Mouse (Mus musculus) cerebellum, adult (tissue): ENCODE measurements around the gene Tbx15.
A peak's percentile ranks its signal among the peaks of the same experiment; 100 is the strongest.

Experiments used
- ATAC-seq: cut with Nextera tagmentation; 2 replicates; pipeline ENCODE4 v1.9.2; 2017; ENCODE audit warnings: mild to moderate bottlenecking, moderate library complexity, mixed read lengths; ENCODE audit not compliant: insufficient number of reproducible peaks, low FRiP score, low TSS enrichment

The Tbx15 gene

DNA sequence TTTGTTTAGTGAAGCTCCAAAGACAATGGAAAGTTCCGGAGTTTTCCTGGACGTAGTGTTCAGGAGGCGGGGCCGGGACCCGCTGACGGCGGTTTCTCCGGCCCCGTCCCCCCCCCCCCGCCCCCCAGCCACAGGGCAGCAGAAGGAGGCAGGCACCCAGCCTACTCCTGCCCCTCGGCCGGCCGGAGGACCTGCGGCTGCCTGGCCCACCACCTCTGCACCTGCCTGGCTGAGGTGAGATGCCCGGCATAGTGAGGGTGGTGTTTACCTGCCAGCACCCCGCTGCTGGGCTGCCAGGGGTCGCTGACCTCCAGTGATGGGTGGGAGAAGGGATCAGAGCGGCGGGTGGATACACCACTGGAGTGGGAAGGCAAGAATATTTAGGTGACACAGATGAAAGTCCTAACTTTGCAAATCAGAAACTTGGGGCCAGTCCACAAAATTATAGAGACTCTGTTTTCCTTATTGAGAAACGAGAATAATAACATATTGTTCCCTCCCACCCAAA is at the start of gene Tbx15:
Tbx15 (plus strand) TSS at position 169 of the 508 bp plus-strand sequence.
- no peak for ATAC-seq

DNA sequence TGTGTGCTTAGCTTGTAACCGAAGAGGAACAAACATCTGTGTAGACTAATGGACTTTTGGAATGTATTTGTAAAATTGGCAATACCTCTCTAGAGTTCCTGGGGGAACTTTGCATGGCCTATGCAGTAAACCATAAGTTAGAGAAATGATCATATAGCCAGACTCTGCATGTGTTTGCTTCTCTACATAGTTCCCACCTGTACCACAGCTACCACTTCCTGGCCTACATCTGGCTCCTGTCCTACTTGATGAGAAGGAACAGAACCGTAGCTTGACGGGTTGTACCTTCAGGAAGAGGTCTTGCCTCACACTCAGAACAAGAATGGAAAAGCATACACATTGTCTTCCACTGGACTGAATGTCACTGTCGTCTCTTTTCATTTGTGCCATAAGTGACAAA is 46.6 kb upstream of the Tbx15 start:
- ATAC-seq = no peak

DNA sequence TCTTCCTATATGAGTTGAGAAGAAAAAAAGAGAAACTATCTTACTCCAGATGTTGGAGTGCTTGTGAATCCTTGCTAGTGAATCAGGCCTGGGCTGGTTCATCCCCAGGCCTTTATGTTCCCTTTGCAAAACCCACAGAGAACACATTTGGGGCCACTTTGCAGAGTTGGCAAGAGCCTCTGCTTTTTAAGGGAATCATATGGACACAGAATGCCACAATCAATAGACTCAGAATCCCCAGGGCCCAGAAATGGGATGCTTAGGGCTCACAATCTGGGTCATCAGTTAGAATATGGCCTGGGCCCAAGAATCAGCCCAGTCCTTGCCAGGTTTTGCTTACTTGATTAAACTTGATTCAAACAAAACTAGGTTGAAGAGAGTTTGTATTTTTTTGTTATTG is 36.9 kb upstream of the Tbx15 start:
- ATAC-seq = no peak

DNA sequence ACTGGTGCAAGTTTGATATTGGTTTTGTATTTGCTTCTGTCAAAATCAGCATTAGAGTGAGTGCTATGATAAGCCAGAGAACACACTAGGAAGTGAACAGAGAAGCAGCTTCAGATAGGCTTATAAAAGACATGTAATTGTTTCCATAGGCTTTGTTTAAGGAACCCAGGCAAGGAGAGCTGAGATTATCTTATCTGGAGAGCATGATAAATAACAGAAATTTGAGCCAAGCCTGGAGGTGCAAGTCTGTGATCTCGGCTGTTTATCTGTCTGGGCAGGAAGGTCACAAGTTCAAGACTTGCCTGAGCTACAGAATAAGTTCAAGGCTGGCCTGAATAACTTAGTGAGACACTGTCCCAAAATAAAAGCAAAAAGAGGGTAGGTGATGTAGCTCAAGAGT is 31.8 kb upstream of the Tbx15 start:
- ATAC-seq = no peak

DNA sequence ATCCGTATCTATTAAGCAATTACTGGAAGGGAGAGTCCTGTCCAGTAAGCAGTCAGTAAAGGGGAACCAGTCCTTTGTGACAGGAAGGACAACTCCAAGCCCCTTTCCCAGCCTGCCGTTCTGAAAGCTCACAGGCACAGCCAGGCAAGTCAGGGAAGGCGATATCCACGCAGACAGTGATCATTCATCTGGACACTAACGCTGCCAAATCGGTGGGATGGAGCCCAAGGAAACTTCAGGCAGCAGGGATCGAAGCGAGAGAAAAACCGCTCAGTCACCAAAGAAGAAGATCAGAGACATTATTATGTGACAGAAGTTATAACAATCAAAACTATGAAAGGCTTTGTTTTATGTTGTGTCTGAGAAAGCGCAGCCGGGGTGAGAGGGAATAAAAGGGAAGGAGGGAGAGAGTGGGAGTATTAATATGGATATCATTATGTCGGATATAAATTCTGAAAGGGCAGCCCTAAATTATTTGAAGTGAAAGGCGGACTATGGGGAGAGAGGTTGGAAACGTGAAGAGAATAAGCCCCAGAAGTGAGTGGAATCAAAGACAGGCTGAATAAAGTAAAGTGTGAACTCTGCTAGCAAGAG is 29.0 kb upstream of the Tbx15 start:
- ATAC-seq = no peak

DNA sequence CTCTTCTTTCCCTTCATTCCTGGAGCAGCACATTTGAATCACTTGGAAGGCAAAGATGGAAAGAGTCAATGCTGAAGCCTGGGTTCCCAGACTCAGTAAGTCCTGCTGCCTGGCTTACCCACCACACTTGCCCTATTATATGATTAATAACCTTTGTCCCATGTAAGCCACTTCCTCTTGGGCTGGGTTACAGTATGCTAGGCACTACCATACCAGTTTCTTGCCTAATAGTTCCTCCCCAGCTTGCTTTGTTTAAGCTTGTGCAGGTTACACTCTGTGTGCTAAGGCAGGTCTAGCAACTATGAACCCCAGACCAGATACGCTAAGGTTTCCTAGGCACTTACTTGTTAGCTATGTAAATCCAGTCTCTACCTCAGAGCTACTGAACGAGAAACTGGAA is 12.4 kb upstream of the Tbx15 start:
- ATAC-seq = no peak

DNA sequence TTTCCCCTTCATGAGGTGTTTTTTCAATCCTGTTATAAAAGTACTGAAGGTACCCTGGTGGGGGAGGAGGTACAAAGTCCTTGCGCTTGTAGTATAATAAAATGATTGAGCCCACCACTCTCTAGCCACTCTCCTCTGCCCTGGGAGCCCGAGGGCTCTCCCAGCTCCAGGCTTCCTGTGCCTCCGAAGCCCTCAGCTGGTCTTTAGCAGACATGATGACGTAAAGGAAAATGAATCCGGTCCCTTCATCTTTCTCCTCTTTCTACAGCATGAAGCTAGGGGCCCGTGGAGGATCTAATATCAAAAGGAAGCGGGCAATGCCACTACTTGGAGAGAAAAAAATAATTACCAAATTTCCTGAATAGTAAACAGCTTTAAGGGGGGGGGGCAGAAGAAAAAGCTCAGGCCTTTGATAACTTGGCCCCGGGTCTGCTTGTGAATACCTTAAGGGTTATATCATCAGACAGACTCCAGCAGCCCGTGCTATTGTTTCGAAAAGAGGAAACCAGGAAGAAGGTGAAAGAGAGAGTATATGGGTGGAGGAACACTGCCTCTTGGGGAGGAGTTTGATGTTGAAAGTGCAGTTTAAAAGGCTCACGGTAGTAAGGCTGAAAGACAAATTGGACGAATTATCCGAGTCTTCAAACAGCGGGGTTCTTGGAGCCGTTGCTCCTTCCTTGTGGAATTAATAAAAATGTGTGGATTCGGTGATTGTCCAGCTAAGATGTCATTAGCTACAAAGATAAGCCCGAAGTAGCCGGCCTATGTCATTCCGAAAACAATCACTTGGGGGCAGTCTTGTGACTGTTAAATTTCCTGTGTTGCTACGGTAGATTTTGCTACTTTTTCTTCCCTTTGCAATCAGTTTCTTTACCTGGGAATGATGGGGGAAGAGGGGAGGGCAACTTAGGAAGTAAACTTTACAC is 6.5 kb upstream of the Tbx15 start:
- peak; percentile 39; the same call in 1 of the 2 replicates for ATAC-seq

DNA sequence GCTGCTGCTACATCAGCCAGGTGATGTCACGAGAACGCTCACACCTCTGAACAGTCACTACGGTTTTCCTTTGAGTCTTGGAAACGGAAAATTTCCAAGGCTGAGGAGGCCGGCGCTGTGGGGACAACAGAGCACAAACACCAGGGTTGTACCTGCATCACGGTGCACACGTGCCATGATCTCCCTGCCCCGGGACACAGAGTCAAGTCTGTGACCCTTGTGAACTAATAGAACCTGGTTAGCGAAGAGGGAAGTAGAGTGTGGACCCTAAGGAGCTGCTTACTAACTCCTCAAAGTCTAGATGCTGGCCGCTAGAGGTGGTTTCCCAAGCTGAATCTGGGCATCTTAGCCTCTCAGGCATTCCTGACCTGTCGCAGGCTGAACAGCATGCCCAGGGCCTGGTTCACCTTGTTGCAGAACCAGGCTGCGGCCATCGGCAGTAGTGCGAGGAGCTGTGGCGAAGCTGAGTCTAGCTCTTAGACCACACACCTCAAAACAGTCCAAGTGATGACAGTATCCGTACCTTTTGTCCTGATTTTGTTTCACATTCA is 5.8 kb upstream of the Tbx15 start:
- ATAC-seq = 0 out of 2 replicates have a peak, but pooled peaks have one; percentile 24

DNA sequence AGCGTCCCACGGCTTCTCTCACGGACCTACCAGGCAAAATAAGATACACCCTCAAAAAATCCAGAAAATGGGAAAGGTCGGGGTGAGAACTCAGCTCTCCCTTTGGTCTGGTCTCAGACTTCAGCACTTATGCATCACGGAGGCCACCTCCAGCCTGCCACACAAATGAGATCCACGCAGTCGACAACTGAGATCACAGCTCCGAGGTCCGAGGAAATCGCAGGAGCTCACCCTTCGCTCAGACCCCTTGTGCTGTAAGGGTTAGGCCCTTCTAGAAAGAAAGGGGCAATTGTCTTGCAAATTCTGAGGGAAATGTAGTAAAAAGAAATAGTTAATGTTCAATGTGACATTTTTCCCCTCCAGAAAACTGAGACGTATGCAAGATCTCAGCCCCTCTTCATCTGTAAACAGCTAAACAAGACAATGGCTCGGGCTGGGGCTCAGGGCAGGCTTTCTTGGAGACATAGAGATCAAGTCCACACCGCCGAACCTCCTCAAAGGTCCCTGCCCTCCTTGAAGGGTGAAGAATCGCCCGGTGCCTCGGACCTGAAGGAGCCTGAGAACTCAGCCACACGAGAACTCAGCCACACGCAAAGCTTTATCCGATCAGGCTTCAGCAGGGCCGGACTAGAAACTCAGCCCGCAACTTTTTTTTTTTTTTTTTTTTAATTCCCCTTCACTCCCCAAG is 4.9 kb upstream of the Tbx15 start:
- no peak for ATAC-seq

DNA sequence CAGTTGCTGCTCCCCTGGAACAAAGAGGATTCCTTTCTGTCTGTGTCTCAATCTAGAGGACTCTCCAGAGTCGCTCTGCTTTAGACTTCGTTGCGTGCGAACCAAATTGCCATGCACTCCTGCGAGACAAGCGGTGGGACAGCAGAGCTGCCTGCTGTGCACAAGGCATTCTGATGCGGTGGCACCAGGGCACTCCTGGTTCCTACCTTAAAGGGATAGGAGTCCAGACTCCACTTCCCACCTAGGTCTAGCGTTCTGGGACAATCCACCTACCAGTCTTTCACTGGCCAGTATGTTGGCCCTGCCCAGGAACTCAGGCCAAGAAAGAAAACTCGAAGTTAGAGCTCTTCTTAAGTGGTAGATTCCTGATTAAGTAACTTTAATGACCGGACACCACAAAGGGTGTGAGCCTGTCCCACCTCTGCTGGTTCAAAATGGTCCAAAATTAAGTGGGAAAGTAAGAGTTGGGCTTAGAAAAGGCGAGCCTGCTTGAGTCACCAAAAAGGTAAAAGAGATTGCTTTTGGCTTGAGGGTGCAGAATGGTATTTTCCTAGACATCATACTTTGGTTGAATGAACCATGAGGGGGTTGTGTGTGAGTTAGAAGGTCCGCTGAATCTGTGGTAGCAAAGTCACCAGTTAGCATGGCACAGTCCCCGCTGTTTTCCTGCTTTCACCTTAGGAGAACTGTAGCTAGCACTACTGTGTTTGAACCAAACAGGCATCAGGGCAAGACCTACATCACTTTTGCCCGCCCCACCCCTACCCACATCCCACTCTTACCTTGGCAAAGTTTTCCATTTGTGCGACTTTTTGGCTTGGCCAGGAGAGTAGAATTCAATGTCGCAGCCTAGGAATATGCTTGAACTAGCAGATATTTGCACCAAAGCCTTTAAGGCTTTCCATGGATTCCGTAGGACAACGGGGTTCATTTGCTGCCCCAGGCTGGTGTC is 4.1 kb upstream of the Tbx15 start:
- no peak for ATAC-seq

DNA sequence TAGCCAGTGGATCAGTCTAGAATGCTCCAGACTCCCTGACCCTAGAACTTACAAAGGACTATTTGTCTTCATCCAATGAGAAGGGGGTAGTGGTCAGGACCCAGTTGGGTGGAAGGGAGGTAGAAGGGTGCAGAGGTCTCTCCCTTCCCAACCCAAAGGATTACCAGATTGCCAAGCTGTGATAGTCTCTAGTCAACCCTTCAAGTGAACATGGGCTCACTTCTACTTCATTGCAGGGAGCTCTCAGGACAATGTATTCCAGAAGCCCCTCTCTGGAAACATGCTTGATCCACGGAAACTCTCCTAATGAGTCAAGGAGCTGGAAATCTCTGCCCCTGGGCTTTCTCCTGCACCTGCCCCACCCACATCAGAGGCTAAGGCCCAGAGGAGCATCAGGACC is 1.5 kb upstream of the Tbx15 start:
- no peak for ATAC-seq

DNA sequence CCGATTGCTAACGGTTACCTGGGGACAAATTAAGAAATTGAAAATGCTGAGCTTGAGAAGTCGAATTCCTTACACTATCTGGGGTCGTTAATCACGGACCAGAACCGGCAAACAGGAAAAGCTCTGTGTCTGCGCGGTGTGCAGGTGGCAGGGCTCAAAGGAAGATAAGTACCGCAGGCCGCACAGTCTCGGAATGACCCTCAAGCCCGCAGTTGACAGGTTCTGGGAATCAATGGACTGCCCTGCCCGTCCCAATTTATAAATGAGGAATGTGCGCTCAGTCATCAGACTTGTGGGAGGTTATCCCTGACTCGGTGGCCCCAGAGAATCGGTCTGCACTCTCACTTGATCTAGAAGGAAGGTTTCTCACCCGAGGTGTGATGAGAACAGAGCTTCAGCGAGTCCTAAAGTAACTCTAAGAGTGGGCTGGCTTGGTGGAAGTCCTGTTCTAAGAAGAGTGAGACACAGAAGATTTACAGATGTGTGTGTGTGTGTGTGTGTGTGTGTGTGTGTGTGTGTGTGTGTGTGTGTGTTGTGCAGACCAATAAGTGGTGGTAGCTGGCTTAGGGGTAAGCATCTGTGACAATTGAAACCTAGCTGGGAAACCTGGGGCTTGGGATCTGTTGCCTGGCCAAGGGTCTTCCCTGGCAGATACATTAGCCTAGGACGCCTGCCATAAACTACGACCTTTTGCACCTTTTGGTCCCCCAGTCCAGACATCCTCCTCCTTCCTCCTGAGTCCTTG is 708 bp upstream of the Tbx15 start:
- ATAC-seq = no peak

DNA sequence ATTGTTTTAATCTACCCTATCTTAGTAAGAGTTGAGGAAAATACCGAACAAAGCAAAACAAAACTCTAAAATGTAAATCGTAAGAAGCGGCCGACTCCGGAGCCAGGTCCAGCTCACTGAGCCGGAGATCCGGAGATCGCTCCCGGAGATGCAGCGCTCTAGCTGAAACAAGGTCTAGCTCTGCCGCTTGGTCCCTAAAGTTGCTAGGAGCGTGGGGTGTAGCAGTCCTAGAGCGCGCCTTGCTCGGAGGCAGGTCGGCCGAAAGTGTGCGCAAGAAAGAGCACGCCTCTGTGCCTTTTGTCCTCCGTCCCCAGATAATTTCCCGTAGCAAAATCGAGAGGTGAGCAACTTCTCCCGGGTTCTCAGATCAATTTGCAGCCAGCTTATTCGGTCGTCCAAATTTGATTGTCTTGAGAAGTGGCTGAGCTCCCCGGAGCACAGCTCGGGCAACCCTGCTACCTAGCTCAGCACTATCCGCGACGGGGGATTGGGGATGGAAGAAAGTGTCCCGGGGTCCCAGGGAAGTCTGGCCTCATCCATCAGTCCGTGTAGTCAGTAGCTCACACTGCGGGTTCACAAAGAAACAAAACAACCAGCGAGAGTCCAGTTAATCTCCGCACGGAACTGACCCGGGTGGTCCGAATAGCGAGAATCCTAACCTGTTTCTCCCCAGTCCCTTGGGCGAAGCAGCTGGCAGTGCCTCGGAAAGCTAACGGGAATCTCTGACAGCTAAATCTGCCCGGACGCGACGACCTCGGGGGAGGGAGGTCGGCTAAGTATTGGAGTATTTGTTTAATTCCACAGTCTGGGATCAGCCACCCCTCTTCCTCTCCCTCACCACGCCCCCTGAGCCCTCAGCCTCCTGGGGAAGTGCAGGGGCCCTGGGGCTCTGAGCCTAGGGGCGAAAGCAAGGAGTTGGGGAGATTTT is 894 bp downstream of the Tbx15 start:
- ATAC-seq = no peak

DNA sequence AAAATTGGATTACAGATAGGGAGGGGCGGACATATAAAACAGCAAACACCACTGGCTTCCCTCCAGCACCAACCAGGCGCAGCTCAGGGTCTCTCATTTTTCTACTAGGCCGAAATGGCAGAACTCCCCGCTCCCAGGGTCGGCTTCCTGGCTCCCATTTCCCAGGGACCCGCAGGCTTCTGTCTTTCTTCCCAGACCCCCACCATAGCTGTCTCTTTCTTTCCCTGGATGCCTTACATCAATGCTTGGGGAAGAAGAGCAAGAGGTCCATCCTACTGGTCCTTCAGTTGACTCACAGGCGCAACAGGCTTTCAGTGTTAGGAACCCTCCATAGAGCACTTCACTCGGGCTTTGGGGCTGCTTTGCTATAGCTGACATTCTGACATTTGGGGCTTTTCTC is 2.3 kb downstream of the Tbx15 start:
- ATAC-seq = no peak

DNA sequence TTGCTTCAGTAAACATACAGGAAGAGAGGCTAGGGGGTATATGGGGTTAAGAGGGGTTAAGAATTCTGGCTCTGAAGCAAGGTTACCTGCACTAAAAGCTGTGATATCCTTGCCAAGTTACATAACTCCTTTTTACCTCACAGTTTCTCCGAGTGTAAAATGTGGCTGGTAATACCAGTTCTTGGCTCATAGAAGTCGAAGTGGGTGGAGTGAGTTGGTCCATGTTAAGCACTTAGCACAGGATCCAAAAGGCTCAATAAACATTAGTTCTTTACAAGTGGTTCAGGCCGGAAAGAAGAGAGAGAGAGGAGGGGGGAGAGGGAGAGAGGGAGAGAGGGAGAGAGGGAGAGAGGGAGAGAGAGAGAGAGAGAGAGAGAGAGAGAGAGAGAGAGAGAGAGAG is 5.2 kb downstream of the Tbx15 start:
- ATAC-seq = no peak

DNA sequence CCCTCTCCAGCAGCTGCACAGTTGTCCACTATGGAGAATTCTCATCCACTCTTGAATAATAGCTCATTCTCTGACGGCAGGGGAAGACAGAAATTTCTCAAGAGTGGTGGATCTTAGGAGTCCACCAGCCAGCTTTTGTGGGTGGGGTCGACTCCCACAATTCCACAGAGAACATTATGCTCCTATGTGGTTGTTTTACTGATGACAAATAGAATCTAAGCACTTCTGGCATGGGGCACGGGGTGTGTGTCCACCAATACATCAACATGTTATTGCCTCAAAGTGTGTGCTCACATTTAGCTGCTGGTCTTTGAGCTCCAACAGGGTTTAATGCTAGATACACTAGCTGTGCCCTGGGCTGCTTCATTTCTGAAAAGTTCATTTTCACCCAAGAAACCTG is 6.4 kb downstream of the Tbx15 start:
- ATAC-seq = no peak

DNA sequence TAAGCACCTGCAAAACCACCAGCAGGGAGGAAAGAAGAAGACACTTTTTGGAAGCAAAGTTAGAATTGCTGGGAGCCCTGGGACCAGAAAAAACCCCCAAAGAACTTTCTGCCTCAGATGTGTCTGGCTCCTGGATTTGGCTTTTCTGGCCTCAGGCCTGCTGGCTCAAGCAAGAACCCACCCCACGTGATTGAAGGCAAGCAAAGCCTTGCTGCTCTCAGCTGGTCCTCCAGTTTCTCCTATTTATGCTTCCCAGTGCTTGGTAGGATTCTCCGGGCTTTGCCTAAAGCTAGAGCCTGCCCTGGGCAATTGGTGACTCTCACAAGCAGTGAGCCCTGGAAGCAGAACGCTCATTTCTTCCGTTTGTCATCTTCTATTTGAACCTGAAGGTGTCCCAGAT is 7.4 kb downstream of the Tbx15 start:
- ATAC-seq = no peak
